Mouse (Mus musculus): ENCODE data around the gene Napb. TPM values are rescaled to one million over a fixed set of nuclear protein-coding genes. Genes with fewer than 3 reads are reported as not detected.
"Not testable (repeated sequence)": the region's sequence is repeated elsewhere in the genome, so short reads cannot be mapped to it uniquely, and the experiment has no call there.

Gene Napb
- 1.4 and 1.5 TPM in 2 replicates for polyA plus RNA-seq (2014; fragmentation: Nextera tagmentation; extraction: Ambion mirVana)

- Histone ChIP-seq H3K9ac (ENCODE audit: low read depth, low read length) (peak within 1 kb of the TSS; percentile 77), H3K4me3 (ENCODE audit: low read depth, low read length) (peak within 1 kb of the TSS; percentile 77), H3K27me3 (replicated peaks; ENCODE audit: control insufficient read depth, insufficient read depth, low read length) (no peaks in the 10 kb centered on the region), H3K9me3 (ENCODE audit: control insufficient read depth, low read length) (no peaks in the 10 kb centered on the region), H3K4me2 (peak within 1 kb of the TSS; percentile 94), H3K4me1 (replicated peaks; ENCODE audit: control insufficient read depth, insufficient read depth, low read length) (0 out of 2 replicates have a peak, but pooled peaks cover 4% of the 10 kb centered on the region), H3K27ac (ENCODE audit: low read depth, low read length) (no peak within 1 kb of the TSS), H3K36me3 (ENCODE audit: control insufficient read depth, insufficient read depth, low read length) (no peaks in the 10 kb centered on the region)
- 4% methylated on average over 18 of the region's 18 CpGs for WGBS
- DNase-seq (ENCODE audit: low spot score) (peak; percentile 85), ATAC-seq (replicated peaks; ENCODE audit: low FRiP score) (peak; percentile 99)
These were observed at the start of gene Napb for GRCm38 (mm10) chr2:148732327-148733000. Gene Napb (minus strand): TSS chr2:148732467.

- Histone ChIP-seq H3K36me3 (ENCODE audit: control insufficient read depth, insufficient read depth, low read length) (no peaks in the 10 kb centered on the region), H3K27me3 (replicated peaks; ENCODE audit: control insufficient read depth, insufficient read depth, low read length) (no peaks in the 10 kb centered on the region), H3K9me3 (ENCODE audit: control insufficient read depth, low read length) (no peaks in the 10 kb centered on the region), H3K27ac (ENCODE audit: low read depth, low read length) (no peak within 1 kb of the TSS), H3K4me1 (replicated peaks; ENCODE audit: control insufficient read depth, insufficient read depth, low read length) (no peaks in the 10 kb centered on the region), H3K9ac (ENCODE audit: low read depth, low read length) (no peak within 1 kb of the TSS), H3K4me2 (no peak within 1 kb of the TSS), H3K4me3 (ENCODE audit: low read depth, low read length) (no peak within 1 kb of the TSS)
- no peak for DNase-seq (ENCODE audit: low spot score)
- no peak for ATAC-seq (replicated peaks; ENCODE audit: low FRiP score)
- WGBS, result 9% methylated on average over 1 of the region's 1 CpGs
These were observed 49.4 kb upstream of the Napb start, which contains the start of gene 8030411F24Rik for GRCm38 (mm10) chr2:148781709-148782108. Gene 8030411F24Rik (plus strand): TSS chr2:148782009.

GRCm38 (mm10) chr2:148771397-148771796 lies 39.1 kb upstream of the Napb start, which contains the start of gene Cst11:
Gene Cst11 (minus strand): TSS chr2:148771497.
- DNase-seq (ENCODE audit: low spot score); H3K4me2 ChIP-seq; H3K4me1 ChIP-seq (replicated peaks; ENCODE audit: control insufficient read depth, insufficient read depth, low read length); ATAC-seq (replicated peaks; ENCODE audit: low FRiP score); H3K27ac ChIP-seq (ENCODE audit: low read depth, low read length); H3K9ac ChIP-seq (ENCODE audit: low read depth, low read length); H3K36me3 ChIP-seq (ENCODE audit: control insufficient read depth, insufficient read depth, low read length); H3K27me3 ChIP-seq (replicated peaks; ENCODE audit: control insufficient read depth, insufficient read depth, low read length); H3K4me3 ChIP-seq (ENCODE audit: low read depth, low read length); H3K9me3 ChIP-seq (ENCODE audit: control insufficient read depth, low read length): not testable (repeated sequence)
- 77% methylated on average over 4 of the region's 4 CpGs for WGBS

GRCm38 (mm10) chr2:148763648-148764388 lies 31.6 kb upstream of the Napb start:
- Histone ChIP-seq H3K36me3 (ENCODE audit: control insufficient read depth, insufficient read depth, low read length) (no peaks in the 10 kb centered on the region), H3K4me2 (no peak overlapping the region), H3K9ac (ENCODE audit: low read depth, low read length) (no peak overlapping the region), H3K4me1 (replicated peaks; ENCODE audit: control insufficient read depth, insufficient read depth, low read length) (no peaks in the 10 kb centered on the region), H3K4me3 (ENCODE audit: low read depth, low read length) (no peak overlapping the region), H3K9me3 (ENCODE audit: control insufficient read depth, low read length) (no peaks in the 10 kb centered on the region), H3K27me3 (replicated peaks; ENCODE audit: control insufficient read depth, insufficient read depth, low read length) (no peaks in the 10 kb centered on the region), H3K27ac (ENCODE audit: low read depth, low read length) (no peak overlapping the region)
- ATAC-seq (replicated peaks; ENCODE audit: low FRiP score) (0 out of 2 replicates have a peak, but pooled peaks have one; percentile 29), DNase-seq (ENCODE audit: low spot score) (no peak)
- WGBS, result 96% methylated on average over 1 of the region's 1 CpGs

- 46% methylated on average over 1 of the region's 1 CpGs for WGBS
- ATAC-seq (replicated peaks; ENCODE audit: low FRiP score), result no peak
These were observed 22.1 kb upstream of the Napb start for GRCm38 (mm10) chr2:148754310-148754846.

GRCm38 (mm10) chr2:148751893-148752813 lies 19.9 kb upstream of the Napb start:
- peak overlapping the region; percentile 67 for H3K4me2 ChIP-seq
- no peak overlapping the region for H3K27ac ChIP-seq (ENCODE audit: low read depth, low read length)

More at GRCm38 (mm10) chr2:148754310-148754846, 22.1 kb upstream of the Napb start:
- Histone ChIP-seq H3K27ac (ENCODE audit: low read depth, low read length) (no peak overlapping the region), H3K4me3 (ENCODE audit: low read depth, low read length) (no peak overlapping the region), H3K36me3 (ENCODE audit: control insufficient read depth, insufficient read depth, low read length) (no peaks in the 10 kb centered on the region), H3K9me3 (ENCODE audit: control insufficient read depth, low read length) (no peaks in the 10 kb centered on the region), H3K4me1 (replicated peaks; ENCODE audit: control insufficient read depth, insufficient read depth, low read length) (no peaks in the 10 kb centered on the region), H3K4me2 (no peak overlapping the region), H3K9ac (ENCODE audit: low read depth, low read length) (no peak overlapping the region), H3K27me3 (replicated peaks; ENCODE audit: control insufficient read depth, insufficient read depth, low read length) (no peaks in the 10 kb centered on the region)
- no peak for DNase-seq (ENCODE audit: low spot score)

GRCm38 (mm10) chr2:148750058-148750457 lies 17.8 kb upstream of the Napb start, which contains the start of gene Cstl1:
Gene Cstl1 (plus strand): TSS chr2:148750358.
- DNase-seq (ENCODE audit: low spot score), result no peak
- Histone ChIP-seq H3K4me1 (replicated peaks; ENCODE audit: control insufficient read depth, insufficient read depth, low read length) (no peaks in the 10 kb centered on the region), H3K36me3 (ENCODE audit: control insufficient read depth, insufficient read depth, low read length) (no peaks in the 10 kb centered on the region), H3K27ac (ENCODE audit: low read depth, low read length) (no peak within 1 kb of the TSS), H3K4me3 (ENCODE audit: low read depth, low read length) (no peak within 1 kb of the TSS), H3K4me2 (no peak within 1 kb of the TSS), H3K27me3 (replicated peaks; ENCODE audit: control insufficient read depth, insufficient read depth, low read length) (no peaks in the 10 kb centered on the region), H3K9ac (ENCODE audit: low read depth, low read length) (no peak within 1 kb of the TSS), H3K9me3 (ENCODE audit: control insufficient read depth, low read length) (no peaks in the 10 kb centered on the region)
- no peak for ATAC-seq (replicated peaks; ENCODE audit: low FRiP score)
- 78% methylated on average over 1 of the region's 1 CpGs for WGBS

More at GRCm38 (mm10) chr2:148751893-148752813, 19.9 kb upstream of the Napb start:
- 16% methylated on average over 15 of the region's 15 CpGs for WGBS
- Histone ChIP-seq H3K4me3 (ENCODE audit: low read depth, low read length) (peak overlapping the region; percentile 31), H3K9me3 (ENCODE audit: control insufficient read depth, low read length) (no peaks in the 10 kb centered on the region), H3K27me3 (replicated peaks; ENCODE audit: control insufficient read depth, insufficient read depth, low read length) (no peaks in the 10 kb centered on the region), H3K9ac (ENCODE audit: low read depth, low read length) (no peak overlapping the region), H3K36me3 (ENCODE audit: control insufficient read depth, insufficient read depth, low read length) (no peaks in the 10 kb centered on the region), H3K4me1 (replicated peaks; ENCODE audit: control insufficient read depth, insufficient read depth, low read length) (no peaks in the 10 kb centered on the region)
- DNase-seq (ENCODE audit: low spot score) (peak; percentile 55), ATAC-seq (replicated peaks; ENCODE audit: low FRiP score) (peak; percentile 76)
